Mouse (Mus musculus) bone marrow macrophage, adult 2 months (primary cell): ENCODE measurements around the gene Ap1m1.

Source experiments
- CTCF ChIP-seq: IDR thresholded peaks from 2 replicates; pipeline ENCODE4 v1.5.1; 2012; ENCODE audit warnings: low read depth, mild to moderate bottlenecking, low read length, moderate library complexity
- POLR2A ChIP-seq: IDR thresholded peaks from 2 replicates; pipeline ENCODE4 v1.6.1; 2012; ENCODE audit warnings: mild to moderate bottlenecking, low read depth, low read length, borderline replicate concordance

GRCm38 (mm10) chr8:72300654-72301400, 61.0 kb downstream of the Ap1m1 start:
- TF ChIP-seq CTCF (no peak), POLR2A (no peak)
